Mouse (Mus musculus): Measurements from ENCODE around the gene Olfr1156. TPM values are rescaled to one million over a fixed set of nuclear protein-coding genes. Genes with fewer than 3 reads are reported as not detected.

Gene Olfr1156
- not detected in 2 replicates for polyA plus RNA-seq (2015; fragmentation: Nextera tagmentation; extraction: Ambion mirVana)

GRCm38 (mm10) chr2:87953000-87953399 lies at the start of gene Olfr1156:
Gene Olfr1156 (minus strand): TSS chr2:87953100.
- H3K27me3 ChIP-seq (ENCODE audit: insufficient read depth, low read length), result no peaks in the 10 kb centered on the region
- DNase-seq, result no peak
- TF ChIP-seq EP300 (IDR thresholded peaks at IDR 0.05; ENCODE audit: low read depth) (no peak), CTCF (IDR thresholded peaks at IDR 0.05; ENCODE audit: low read depth) (no peak)
- no peak within 1 kb of the TSS for H3K27ac ChIP-seq (ENCODE audit: low read depth)
- H3K4me2 ChIP-seq (ENCODE audit: low read depth, low read length), result no peak within 1 kb of the TSS
- no peak for ATAC-seq
- H3K4me3 ChIP-seq (ENCODE audit: low read depth, low read length), result no peak within 1 kb of the TSS
- H3K36me3 ChIP-seq (replicated peaks; ENCODE audit: insufficient read depth, low read length), result no peaks in the 10 kb centered on the region
- H3K9me3 ChIP-seq (ENCODE audit: low read length), result no peaks in the 10 kb centered on the region
- H3K9ac ChIP-seq (replicated peaks), result no peak within 1 kb of the TSS
- no peaks in the 10 kb centered on the region for H3K4me1 ChIP-seq (ENCODE audit: insufficient read depth)

- no peak for DNase-seq
- ATAC-seq, result no peak
- H3K27ac ChIP-seq (ENCODE audit: low read depth), result no peak within 1 kb of the TSS
- no peaks in the 10 kb centered on the region for H3K36me3 ChIP-seq (replicated peaks; ENCODE audit: insufficient read depth, low read length)
- no peaks in the 10 kb centered on the region for H3K27me3 ChIP-seq (ENCODE audit: insufficient read depth, low read length)
- H3K4me2 ChIP-seq (ENCODE audit: low read depth, low read length), result no peak within 1 kb of the TSS
- no peaks in the 10 kb centered on the region for H3K4me1 ChIP-seq (ENCODE audit: insufficient read depth)
- TF ChIP-seq EP300 (IDR thresholded peaks at IDR 0.05; ENCODE audit: low read depth) (no peak), CTCF (IDR thresholded peaks at IDR 0.05; ENCODE audit: low read depth) (no peak)
- H3K9ac ChIP-seq (replicated peaks), result no peak within 1 kb of the TSS
- H3K9me3 ChIP-seq (ENCODE audit: low read length), result no peaks in the 10 kb centered on the region
- H3K4me3 ChIP-seq (ENCODE audit: low read depth, low read length), result no peak within 1 kb of the TSS
Observed at GRCm38 (mm10) chr2:87989813-87990212, 36.9 kb upstream of the Olfr1156 start, which contains the start of gene Olfr1158. Gene Olfr1158 (plus strand): TSS chr2:87990113.

- H3K27ac ChIP-seq (ENCODE audit: low read depth), result no peak within 1 kb of the TSS
- 64% methylated on average over 3 of the region's 3 CpGs for WGBS (ENCODE audit: insufficient replicate concordance)
- no peaks in the 10 kb centered on the region for H3K27me3 ChIP-seq (ENCODE audit: insufficient read depth, low read length)
- no peaks in the 10 kb centered on the region for H3K9me3 ChIP-seq (ENCODE audit: low read length)
- H3K36me3 ChIP-seq (replicated peaks; ENCODE audit: insufficient read depth, low read length), result no peaks in the 10 kb centered on the region
- H3K4me1 ChIP-seq (ENCODE audit: insufficient read depth), result no peaks in the 10 kb centered on the region
- no peak within 1 kb of the TSS for H3K4me3 ChIP-seq (ENCODE audit: low read depth, low read length)
- no peak for DNase-seq
- no peak within 1 kb of the TSS for H3K4me2 ChIP-seq (ENCODE audit: low read depth, low read length)
- H3K9ac ChIP-seq (replicated peaks), result no peak within 1 kb of the TSS
- ATAC-seq, result no peak
- TF ChIP-seq EP300 (IDR thresholded peaks at IDR 0.05; ENCODE audit: low read depth) (no peak), CTCF (IDR thresholded peaks at IDR 0.05; ENCODE audit: low read depth) (no peak)
Observed at GRCm38 (mm10) chr2:87974563-87974962, 21.7 kb upstream of the Olfr1156 start, which contains the start of gene Olfr74. Gene Olfr74 (minus strand): TSS chr2:87974663.

DNA sequence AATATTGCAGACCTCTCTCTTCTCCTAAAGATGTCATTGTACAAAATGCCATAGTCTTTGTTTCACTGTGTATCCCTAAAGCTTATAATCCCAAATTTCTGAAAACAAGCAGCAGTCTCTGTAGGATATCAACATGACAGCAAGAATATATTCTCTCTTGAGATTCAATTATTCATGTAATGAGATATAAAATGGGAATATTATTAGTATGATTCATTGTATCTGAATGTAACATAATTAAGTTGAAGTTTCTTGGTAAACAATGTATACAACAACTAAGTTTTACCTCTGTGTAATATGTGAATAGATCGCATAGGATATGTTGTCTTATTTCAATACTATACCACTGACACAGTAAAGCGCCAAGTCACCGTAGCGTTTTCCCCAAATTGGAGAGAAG lies 15.3 kb upstream of the Olfr1156 start, which contains the start of gene Olfr1157:
Gene Olfr1157, minus strand, starts transcription at position 101 of the 400 bp plus-strand sequence.
- no peak within 1 kb of the TSS for H3K4me2 ChIP-seq (ENCODE audit: low read depth, low read length)
- ATAC-seq (no peak), DNase-seq (no peak)
- TF ChIP-seq CTCF (IDR thresholded peaks at IDR 0.05; ENCODE audit: low read depth) (no peak), EP300 (IDR thresholded peaks at IDR 0.05; ENCODE audit: low read depth) (no peak)
- no peaks in the 10 kb centered on the region for H3K4me1 ChIP-seq (ENCODE audit: insufficient read depth)
- no peaks in the 10 kb centered on the region for H3K9me3 ChIP-seq (ENCODE audit: low read length)
- H3K4me3 ChIP-seq (ENCODE audit: low read depth, low read length), result no peak within 1 kb of the TSS
- H3K36me3 ChIP-seq (replicated peaks; ENCODE audit: insufficient read depth, low read length), result no peaks in the 10 kb centered on the region
- WGBS (ENCODE audit: insufficient replicate concordance), result 82% methylated on average over 4 of the region's 4 CpGs
- H3K27ac ChIP-seq (ENCODE audit: low read depth), result no peak within 1 kb of the TSS
- no peak within 1 kb of the TSS for H3K9ac ChIP-seq (replicated peaks)
- H3K27me3 ChIP-seq (ENCODE audit: insufficient read depth, low read length), result no peaks in the 10 kb centered on the region

- TF ChIP-seq EP300 (IDR thresholded peaks at IDR 0.05; ENCODE audit: low read depth), result no peak
- no peak for TF ChIP-seq CTCF (IDR thresholded peaks at IDR 0.05; ENCODE audit: low read depth)
- no peak for ATAC-seq
- Histone ChIP-seq H3K4me1 (ENCODE audit: insufficient read depth) (no peaks in the 10 kb centered on the region), H3K36me3 (replicated peaks; ENCODE audit: insufficient read depth, low read length) (no peaks in the 10 kb centered on the region), H3K9me3 (ENCODE audit: low read length) (no peaks in the 10 kb centered on the region), H3K9ac (replicated peaks) (no peak within 1 kb of the TSS), H3K27me3 (ENCODE audit: insufficient read depth, low read length) (no peaks in the 10 kb centered on the region), H3K27ac (ENCODE audit: low read depth) (no peak within 1 kb of the TSS), H3K4me3 (ENCODE audit: low read depth, low read length) (no peak within 1 kb of the TSS), H3K4me2 (ENCODE audit: low read depth, low read length) (no peak within 1 kb of the TSS)
- DNase-seq, result no peak
- 84% methylated on average over 1 of the region's 1 CpGs for WGBS (ENCODE audit: insufficient replicate concordance)
Observed at GRCm38 (mm10) chr2:87945037-87945436, 7.9 kb downstream of the Olfr1156 start, which contains the start of gene Olfr1155. Gene Olfr1155 (minus strand): TSS chr2:87945137.

DNA sequence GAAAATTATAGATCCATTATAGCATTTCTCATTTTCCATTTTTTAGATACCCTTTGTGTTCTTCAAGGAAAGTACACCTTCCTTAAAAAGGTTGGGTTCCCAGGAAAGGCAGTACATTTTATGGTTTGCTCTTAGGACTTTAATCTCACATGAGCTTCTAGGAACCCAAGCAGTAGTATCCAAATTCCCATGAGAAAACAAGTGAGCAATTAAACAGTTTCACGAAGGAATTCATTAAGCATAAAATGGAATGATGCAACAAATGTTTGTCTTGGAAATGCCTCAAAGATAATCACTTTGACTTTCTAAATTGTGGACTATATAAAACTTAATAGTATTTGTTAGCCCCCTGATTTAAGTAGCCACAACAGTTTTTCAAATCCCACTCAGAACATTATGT lies 47.8 kb downstream of the Olfr1156 start, which contains the start of gene Olfr1154:
Gene Olfr1154, minus strand, starts transcription at position 101 of the 400 bp plus-strand sequence.
- no peak for TF ChIP-seq CTCF (IDR thresholded peaks at IDR 0.05; ENCODE audit: low read depth)
- no peak for TF ChIP-seq EP300 (IDR thresholded peaks at IDR 0.05; ENCODE audit: low read depth)
- H3K9me3 ChIP-seq (ENCODE audit: low read length), result no peaks in the 10 kb centered on the region
- ATAC-seq (no peak), DNase-seq (no peak)
- H3K9ac ChIP-seq (replicated peaks), result no peak within 1 kb of the TSS
- H3K4me3 ChIP-seq (ENCODE audit: low read depth, low read length), result no peak within 1 kb of the TSS
- no peaks in the 10 kb centered on the region for H3K27me3 ChIP-seq (ENCODE audit: insufficient read depth, low read length)
- no peak within 1 kb of the TSS for H3K4me2 ChIP-seq (ENCODE audit: low read depth, low read length)
- no peak within 1 kb of the TSS for H3K27ac ChIP-seq (ENCODE audit: low read depth)
- H3K36me3 ChIP-seq (replicated peaks; ENCODE audit: insufficient read depth, low read length), result no peaks in the 10 kb centered on the region
- WGBS (ENCODE audit: insufficient replicate concordance), result 77% methylated on average over 1 of the region's 1 CpGs
- no peaks in the 10 kb centered on the region for H3K4me1 ChIP-seq (ENCODE audit: insufficient read depth)

Other genes with a start within 250 kb of the Olfr1156 start
- gene Olfr1137, start 239.9 kb downstream of the Olfr1156 start, polyA plus RNA-seq (2015; fragmentation: Nextera tagmentation; extraction: Ambion mirVana), result not detected in 2 replicates
- gene Olfr1138, start 213.1 kb downstream of the Olfr1156 start, polyA plus RNA-seq (2015; fragmentation: Nextera tagmentation; extraction: Ambion mirVana), result not detected in 2 replicates
- gene Olfr1140, start 209.3 kb downstream of the Olfr1156 start, polyA plus RNA-seq (2015; fragmentation: Nextera tagmentation; extraction: Ambion mirVana), result not detected in 2 replicates
- not detected in 2 replicates for gene Olfr1141, start 199.1 kb downstream of the Olfr1156 start, polyA plus RNA-seq (2015; fragmentation: Nextera tagmentation; extraction: Ambion mirVana)
- gene Olfr152, start 173.6 kb downstream of the Olfr1156 start, polyA plus RNA-seq (2015; fragmentation: Nextera tagmentation; extraction: Ambion mirVana), result not detected in 2 replicates
- gene Olfr1143, start 152.5 kb downstream of the Olfr1156 start, polyA plus RNA-seq (2015; fragmentation: Nextera tagmentation; extraction: Ambion mirVana), result not detected in 2 replicates
- not detected in 2 replicates for gene Olfr1145, start 143.3 kb downstream of the Olfr1156 start, polyA plus RNA-seq (2015; fragmentation: Nextera tagmentation; extraction: Ambion mirVana)
- not detected in 2 replicates for gene Olfr1148, start 122.6 kb downstream of the Olfr1156 start, polyA plus RNA-seq (2015; fragmentation: Nextera tagmentation; extraction: Ambion mirVana)
- gene Olfr1150-ps1, start 109.1 kb downstream of the Olfr1156 start, polyA plus RNA-seq (2015; fragmentation: Nextera tagmentation; extraction: Ambion mirVana), result not detected in 2 replicates
- gene Olfr1151, start 97.2 kb downstream of the Olfr1156 start, polyA plus RNA-seq (2015; fragmentation: Nextera tagmentation; extraction: Ambion mirVana), result not detected in 2 replicates
- gene Olfr1152, start 86.6 kb downstream of the Olfr1156 start, polyA plus RNA-seq (2015; fragmentation: Nextera tagmentation; extraction: Ambion mirVana), result not detected in 2 replicates
- gene Olfr1153, start 58.1 kb downstream of the Olfr1156 start, polyA plus RNA-seq (2015; fragmentation: Nextera tagmentation; extraction: Ambion mirVana), result not detected in 2 replicates
- not detected in 2 replicates for gene Olfr1154, start 47.9 kb downstream of the Olfr1156 start, polyA plus RNA-seq (2015; fragmentation: Nextera tagmentation; extraction: Ambion mirVana)
- gene Olfr1155, start 8.0 kb downstream of the Olfr1156 start, polyA plus RNA-seq (2015; fragmentation: Nextera tagmentation; extraction: Ambion mirVana), result not detected in 2 replicates
- not detected in 2 replicates for gene Olfr1157, start 15.2 kb upstream of the Olfr1156 start, polyA plus RNA-seq (2015; fragmentation: Nextera tagmentation; extraction: Ambion mirVana)
- gene Olfr74, start 21.6 kb upstream of the Olfr1156 start, polyA plus RNA-seq (2015; fragmentation: Nextera tagmentation; extraction: Ambion mirVana), result not detected in 2 replicates
- gene Olfr1158, start 37.0 kb upstream of the Olfr1156 start, polyA plus RNA-seq (2015; fragmentation: Nextera tagmentation; extraction: Ambion mirVana), result not detected in 2 replicates
- not detected in 2 replicates for gene Olfr1160, start 55.2 kb upstream of the Olfr1156 start, polyA plus RNA-seq (2015; fragmentation: Nextera tagmentation; extraction: Ambion mirVana)
- gene Olfr1161, start 69.7 kb upstream of the Olfr1156 start, polyA plus RNA-seq (2015; fragmentation: Nextera tagmentation; extraction: Ambion mirVana), result not detected in 2 replicates
- not detected in 2 replicates for gene Olfr73, start 84.6 kb upstream of the Olfr1156 start, polyA plus RNA-seq (2015; fragmentation: Nextera tagmentation; extraction: Ambion mirVana)
- gene Olfr1162, start 98.0 kb upstream of the Olfr1156 start, polyA plus RNA-seq (2015; fragmentation: Nextera tagmentation; extraction: Ambion mirVana), result not detected in 2 replicates
- gene Olfr1163, start 118.7 kb upstream of the Olfr1156 start, polyA plus RNA-seq (2015; fragmentation: Nextera tagmentation; extraction: Ambion mirVana), result not detected in 2 replicates
- gene Olfr1164, start 140.9 kb upstream of the Olfr1156 start, polyA plus RNA-seq (2015; fragmentation: Nextera tagmentation; extraction: Ambion mirVana), result not detected in 2 replicates
- gene Olfr1166, start 175.2 kb upstream of the Olfr1156 start, polyA plus RNA-seq (2015; fragmentation: Nextera tagmentation; extraction: Ambion mirVana), result not detected in 2 replicates
- gene Olfr1167, start 202.1 kb upstream of the Olfr1156 start, polyA plus RNA-seq (2015; fragmentation: Nextera tagmentation; extraction: Ambion mirVana), result not detected in 2 replicates
- not detected in 2 replicates for gene Olfr1168, start 228.8 kb upstream of the Olfr1156 start, polyA plus RNA-seq (2015; fragmentation: Nextera tagmentation; extraction: Ambion mirVana)